Mouse (Mus musculus) layer of hippocampus, postnatal 10 days (tissue): ENCODE data around the gene Nynrin. TPM values are rescaled to one million over a fixed set of nuclear protein-coding genes. Genes with fewer than 3 reads are reported as not detected.

Source experiments
- DNase-seq, 2 experiments: peaks; one replicate each; pipeline ENCODE4 v3.0.0; 2021; ENCODE audit warnings: low spot score in 2 of 2
- total RNA-seq, 2 experiments: library from RNA; stranded (reverse); gene quantifications; 2 replicates each; pipeline ENCODE4 v1.2.3; 2021

The Nynrin gene
- total RNA-seq, 2 experiments from 2014 or later, result 17.0 to 17.3 TPM

- no peak for DNase-seq
These were observed 15.1 kb upstream of the Nynrin start for GRCm38 (mm10) chr14:55838740-55839139.

DNA sequence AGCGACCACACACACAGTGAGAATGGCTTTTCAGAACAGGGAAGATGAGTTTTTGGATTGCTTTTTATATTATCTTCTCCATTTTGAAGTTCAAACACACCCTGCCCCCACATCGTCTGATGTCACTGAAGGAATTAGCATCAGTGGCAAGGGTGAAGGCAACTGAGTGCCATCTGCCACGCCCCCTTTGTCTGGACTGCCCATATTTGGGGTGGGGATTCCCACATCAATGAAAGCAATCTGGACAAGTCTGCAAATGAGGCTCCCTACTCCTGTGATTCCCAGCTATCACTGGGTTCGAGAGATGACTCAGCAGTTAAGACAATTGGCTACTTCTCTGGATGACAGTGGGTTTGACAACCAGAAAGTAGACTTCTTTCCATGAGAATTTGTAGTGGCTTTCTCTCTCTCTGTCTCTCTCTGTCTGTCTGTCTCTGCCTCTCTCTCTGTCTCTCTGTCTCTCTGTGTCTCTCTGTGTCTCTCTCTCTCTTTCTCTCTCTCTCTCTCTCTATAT, 12.9 kb upstream of the Nynrin start:
- no peak for DNase-seq

DNA sequence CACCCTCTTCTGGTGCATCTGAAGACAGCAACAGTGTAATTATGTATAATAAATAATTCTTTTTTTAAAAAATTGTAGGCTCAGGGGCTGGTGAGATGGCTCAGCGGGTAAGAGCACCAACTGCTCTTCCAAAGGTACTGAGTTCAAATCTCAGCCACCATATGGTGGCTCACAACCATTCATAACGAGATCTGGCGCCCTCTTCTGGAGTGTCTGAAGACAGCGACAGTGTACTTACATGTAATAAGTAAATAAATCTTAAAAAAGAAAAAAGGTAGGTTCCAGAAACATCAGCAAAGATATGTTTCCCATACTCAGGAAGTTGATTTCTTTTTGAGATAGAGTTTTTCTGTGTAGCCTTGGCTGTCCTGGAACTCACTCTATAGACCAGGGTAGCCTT, 11.0 kb upstream of the Nynrin start:
- DNase-seq, result no peak

DNA sequence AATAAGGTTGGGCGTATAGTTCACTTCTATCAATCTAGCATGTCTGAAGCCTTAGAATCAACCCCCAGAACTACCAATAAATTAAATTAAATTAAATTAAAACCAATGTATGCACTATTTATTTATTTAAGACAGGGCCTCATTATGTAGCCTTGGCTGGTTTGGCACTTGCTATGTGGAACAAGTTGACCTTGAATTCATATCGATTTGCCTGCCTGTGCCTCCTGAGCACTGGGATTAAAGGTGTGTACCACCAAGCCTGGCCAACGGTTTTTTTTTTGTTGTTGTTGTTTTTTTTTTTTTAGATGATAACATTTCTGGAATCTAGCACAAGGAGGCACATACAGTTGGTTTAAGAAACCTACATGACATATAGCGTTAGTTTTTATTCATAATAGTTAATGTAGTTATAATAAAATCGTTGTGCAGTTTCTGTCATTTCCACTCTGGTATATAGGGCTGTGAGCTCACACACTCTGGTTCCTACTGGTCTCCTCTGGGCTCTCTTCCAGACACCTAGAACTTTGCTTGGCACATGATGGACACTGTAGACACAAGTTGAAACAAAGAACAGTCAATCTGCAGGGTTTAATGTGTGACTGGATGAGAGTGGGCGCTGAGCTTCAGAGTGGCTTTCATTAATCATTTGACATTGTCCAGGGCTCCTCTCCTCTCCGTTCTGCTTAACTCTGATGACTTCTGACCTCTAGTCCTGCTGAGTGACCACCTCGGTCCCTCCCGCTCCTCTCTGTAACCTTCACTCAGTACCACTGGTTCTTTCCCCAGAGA, 8.1 kb upstream of the Nynrin start:
- no peak for DNase-seq

GRCm38 (mm10) chr14:55850885-55851284, 2.9 kb upstream of the Nynrin start:
- no peak for DNase-seq

DNA sequence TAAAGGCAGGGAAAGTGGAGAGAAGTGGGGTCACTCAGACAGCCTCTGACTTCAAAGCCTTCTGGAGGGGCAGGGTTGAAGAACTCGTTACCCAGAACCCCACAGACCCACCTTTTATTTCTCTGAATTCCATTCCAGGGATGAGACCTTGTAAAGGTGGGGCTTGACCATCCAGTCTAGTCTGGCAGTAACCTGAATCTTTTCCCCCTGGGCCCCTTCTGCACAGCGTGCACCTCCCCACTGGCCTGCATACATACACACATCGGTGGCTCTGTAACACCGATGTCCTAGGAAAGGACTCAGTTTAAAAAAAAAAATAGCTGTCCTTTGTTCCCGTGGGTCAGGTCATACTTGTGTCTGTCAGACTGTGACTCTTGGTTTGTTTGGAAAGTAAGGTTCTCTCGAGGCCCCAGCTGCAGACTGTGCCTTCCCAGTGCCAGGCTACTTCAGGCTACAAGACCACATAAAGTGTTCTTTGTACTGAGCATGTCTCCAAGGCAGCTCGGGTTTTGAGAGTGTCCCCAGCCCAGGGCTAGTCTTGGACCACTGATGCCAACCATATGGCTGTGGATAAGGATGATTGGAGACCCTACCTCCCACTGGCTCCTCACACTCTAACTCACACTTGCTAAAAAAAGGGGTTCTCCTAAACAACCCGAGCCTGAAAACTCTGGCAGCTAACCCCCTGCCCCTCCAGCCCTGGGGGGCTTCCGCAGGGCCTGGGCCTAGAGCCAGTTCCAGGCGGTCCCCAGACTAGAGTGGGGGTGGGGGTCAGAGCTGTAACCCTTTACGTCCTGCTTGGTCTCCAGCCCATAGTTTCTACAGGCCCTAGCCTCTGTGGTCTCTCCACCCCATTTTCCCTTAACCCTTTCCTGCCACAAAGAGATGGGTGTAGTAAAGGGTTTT, 911 bp upstream of the Nynrin start:
- DNase-seq, result peak; percentile 51 to 65

GRCm38 (mm10) chr14:55854406-55855100, 743 bp downstream of the Nynrin start:
- no peak for DNase-seq

DNA sequence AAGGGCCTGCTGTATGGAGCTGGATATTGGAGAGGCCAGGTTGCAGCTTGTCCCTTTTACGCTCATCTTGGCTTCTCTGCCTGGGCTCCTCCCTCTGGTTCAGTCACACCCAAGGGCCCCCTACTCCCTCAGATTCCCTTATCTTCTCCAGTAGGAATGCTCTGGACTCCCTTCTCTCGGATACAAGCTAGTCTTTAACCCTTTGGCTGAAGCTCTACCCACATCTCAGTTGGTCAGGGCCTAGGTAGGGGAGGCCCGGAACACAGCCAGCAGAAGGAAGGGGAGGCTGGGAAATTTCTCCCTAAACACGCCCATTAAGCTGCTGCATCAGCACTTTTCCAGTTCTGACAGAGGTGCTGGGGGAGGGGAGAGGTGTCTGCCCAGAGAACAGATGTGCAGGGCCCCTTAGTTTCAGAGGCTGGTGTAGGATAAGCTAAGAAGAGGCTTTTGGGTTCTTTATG, 1.3 kb downstream of the Nynrin start:
- peak in 1 of 2 experiments; percentile 33 for DNase-seq

DNA sequence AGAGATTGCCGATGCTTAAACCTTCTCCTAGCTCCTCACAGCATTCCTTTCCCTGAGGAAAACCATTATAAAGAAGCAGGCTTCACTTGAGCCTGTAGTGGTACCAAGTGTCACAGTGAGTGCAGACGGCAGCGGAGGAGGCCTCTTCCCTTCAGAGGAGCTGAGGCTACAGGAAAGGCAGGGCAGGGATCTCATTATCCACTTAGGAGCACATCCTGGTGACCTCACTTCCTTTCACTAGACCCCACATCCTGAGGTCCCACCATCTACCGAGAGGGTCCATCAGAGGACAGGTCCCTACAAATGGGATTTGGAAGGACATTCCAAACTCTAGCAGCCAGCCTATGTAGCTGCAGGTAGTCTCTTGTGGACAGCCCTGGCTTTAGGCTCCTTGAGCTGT, 3.8 kb downstream of the Nynrin start:
- DNase-seq, result no peak

- no peak for DNase-seq
These were observed 8.4 kb downstream of the Nynrin start for GRCm38 (mm10) chr14:55862186-55862585.

GRCm38 (mm10) chr14:55862970-55863369, 9.2 kb downstream of the Nynrin start:
- no peak for DNase-seq

DNA sequence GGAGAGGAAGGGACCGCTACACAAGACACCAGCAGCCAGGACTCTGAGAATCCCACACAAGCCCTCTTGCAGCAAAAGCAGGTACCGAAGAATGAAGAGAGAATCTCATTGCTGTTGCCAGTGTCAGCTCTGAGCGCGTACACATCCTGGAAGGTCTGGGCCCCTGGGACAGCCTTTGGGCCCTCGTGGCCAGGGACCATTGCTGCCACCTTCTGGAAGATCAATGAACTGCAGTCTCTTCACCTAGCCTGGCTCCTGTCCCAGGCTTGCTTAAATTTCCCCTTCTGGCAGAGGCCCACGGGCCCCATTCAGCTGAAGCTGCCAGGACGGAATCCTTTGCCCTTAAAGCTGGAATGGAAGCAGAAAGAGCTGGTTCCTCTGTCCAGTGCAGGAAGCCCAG, 10.0 kb downstream of the Nynrin start:
- peak; percentile 68 to 74 for DNase-seq

- DNase-seq, result peak; percentile 70 to 75
These were observed 13.2 kb downstream of the Nynrin start for GRCm38 (mm10) chr14:55866962-55867361.

GRCm38 (mm10) chr14:55868230-55869026, 14.6 kb downstream of the Nynrin start:
- DNase-seq, result no peak

DNA sequence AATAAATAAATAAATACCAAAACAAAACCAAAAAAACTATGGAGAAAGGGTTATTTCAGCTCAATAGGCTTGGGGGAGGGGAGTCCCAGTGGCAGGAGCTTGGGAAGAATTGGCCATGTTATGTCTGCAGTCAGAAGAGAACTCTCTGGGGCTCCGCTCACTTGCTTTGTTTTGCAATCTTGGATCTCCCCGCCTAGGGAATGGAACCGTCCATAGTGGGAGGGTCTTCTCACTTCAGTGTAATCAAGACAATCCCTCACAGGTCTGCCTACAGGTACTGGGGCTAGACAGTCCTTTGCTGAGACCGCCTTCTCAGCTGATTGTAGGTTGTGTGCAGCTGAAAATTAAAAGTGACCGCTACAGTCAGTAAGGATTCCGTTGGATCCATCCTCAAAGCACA, 15.7 kb downstream of the Nynrin start:
- no peak for DNase-seq

GRCm38 (mm10) chr14:55872039-55872438, 18.2 kb downstream of the Nynrin start:
- DNase-seq, result no peak

DNA sequence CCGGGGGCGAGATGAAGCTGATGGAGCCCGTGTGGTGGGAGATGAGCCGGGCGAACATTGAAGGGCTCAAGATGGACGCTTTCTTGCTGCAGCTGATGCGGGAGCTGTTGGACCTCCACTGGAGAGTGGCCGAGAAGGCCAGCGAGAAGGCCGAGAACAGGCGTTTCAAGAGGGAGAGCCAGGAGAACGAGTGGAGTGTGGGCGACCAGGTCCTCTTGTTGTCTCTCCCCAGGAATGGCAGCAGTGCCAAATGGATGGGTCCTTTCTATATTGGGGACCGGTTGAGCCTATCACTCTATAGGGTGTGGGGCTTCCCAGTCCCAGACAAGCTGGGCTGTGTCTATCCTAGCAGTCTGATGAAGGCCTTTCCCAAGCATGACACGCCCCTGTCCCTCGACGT, 18.7 kb downstream of the Nynrin start:
- DNase-seq, result no peak

DNA sequence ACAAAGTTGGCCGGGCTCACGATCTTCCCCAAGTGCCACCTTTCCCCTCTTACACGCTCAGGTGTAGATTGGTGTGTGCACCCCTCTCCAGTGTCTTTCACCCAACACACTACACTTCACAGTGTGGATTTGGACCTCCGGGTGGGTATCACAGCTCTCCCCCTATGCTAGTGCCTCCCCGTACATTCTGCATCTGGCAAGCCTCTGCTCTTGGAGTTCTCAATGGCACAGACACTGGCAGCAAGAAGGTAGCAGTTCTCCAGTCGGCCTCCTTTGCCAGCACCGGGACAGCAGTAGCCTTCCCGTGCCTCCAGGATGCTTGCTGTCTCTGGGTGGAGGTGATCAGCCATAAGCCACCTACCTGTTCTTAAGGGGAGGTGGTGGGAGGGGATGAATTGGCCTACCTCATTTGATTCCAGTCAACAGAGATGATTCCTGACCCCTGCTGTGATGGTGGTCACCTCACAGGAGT, 19.5 kb downstream of the Nynrin start:
- no peak for DNase-seq

GRCm38 (mm10) chr14:55873714-55874683, 20.2 kb downstream of the Nynrin start:
- peak; percentile 83 to 86 for DNase-seq
